Mouse (Mus musculus): ENCODE measurements around the gene Evi2.
A peak's percentile ranks its signal among the peaks of the same experiment; 100 is the strongest.

Evi2 gene

DNA sequence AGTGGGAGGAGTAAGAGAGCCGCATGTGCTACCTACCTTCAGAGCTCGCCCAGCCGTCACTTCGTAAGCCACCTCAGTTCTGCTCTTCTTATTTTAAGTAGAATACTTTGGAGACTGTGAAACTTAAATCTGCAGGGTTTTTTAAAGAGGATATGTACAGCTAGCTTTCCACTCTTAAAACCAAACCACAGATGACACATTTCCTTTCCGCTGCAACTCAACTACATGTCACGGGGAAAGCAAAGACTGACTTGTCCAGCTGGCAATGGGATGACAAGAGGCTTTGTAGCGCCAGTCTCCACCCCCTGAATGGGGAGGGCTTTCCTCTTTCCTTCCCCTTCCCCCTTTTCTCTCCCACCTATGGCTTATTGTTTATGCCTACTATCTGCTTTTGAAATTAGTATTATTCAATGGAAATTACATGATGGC lies at the start of gene Evi2, which contains the start of gene Evi2a:
Gene Evi2 (minus strand): TSS at position 257 of the 429 bp plus-strand sequence.
Gene Evi2a (minus strand): TSS at position 277 of the 429 bp plus-strand sequence.
- DNase-seq (ENCODE audit: low read depth, low spot score): no peak

DNA sequence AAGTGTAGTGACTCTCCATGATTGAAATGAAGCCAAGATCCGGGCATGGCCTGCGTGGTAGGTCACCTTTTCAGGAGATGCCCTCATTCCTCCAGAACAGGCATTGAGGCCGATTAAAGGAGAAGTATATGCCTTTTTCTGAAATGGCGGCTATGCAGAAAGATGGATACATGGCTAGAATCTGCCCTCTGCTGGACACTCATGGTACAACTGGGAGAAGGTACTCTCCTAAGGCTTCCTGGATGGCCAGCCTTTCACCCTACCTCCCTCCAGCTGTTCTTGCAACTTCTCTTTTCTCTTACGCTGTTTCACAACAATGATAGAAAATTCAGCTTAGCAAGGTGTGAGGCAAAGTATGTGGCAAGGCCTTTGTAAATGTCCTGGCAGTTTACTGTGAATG lies 47.4 kb upstream of the Evi2 start:
- peak; percentile 63 for DNase-seq (ENCODE audit: low read depth, low spot score)

DNA sequence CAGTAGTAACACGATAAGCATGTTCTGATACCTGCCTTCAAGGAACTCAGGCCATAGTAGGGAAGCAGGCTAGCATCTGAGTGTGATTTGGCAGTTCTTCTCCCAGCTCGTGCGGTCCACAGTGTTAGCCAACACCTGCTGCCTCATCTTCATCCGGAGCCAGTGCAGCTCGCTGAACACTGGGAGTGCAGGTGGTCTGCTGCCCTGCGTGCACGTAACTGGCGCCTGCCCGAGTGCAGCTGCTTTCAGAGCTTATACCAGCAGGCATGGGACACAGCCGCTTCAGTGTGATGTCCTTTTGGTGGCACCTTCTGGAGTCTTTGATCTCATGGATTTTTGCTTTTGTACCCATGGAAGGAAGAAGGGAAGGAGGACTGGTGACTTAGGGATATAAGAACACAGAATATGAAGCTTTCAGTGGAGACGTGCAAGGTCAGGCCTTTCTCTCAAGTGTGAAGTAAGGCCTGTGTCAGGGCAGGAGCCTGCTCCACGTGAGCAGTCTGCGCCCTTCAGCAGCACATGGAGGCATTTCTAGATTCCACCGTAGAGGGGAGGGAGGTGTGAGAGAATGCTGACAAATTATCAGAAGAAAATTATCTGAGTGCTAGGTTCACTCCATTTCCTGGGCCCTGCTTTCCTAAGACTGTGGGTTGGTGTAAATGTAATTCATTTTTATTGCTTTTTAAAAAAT lies 45.1 kb upstream of the Evi2 start:
- DNase-seq (ENCODE audit: low read depth, low spot score): no peak

DNA sequence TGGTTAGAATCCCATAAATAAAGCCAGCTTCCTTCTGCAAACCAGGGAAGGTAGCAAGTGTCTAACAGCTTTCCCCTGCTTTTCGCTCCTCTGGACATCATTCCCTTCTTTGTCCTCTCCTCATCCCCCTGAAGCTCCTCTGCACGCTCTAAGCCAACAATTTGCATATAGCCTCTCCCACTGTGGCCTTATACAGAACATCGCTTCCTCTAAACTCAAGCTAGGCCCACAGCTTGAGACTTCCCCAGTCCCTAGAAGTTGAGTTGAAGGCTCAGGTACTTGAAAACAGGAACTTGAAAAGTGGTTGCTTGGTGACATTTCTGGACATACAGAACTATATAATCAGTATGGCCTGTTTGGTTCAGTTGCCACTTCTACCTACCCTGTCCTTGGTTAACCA lies 43.4 kb upstream of the Evi2 start:
- no peak for DNase-seq (ENCODE audit: low read depth, low spot score)

DNA sequence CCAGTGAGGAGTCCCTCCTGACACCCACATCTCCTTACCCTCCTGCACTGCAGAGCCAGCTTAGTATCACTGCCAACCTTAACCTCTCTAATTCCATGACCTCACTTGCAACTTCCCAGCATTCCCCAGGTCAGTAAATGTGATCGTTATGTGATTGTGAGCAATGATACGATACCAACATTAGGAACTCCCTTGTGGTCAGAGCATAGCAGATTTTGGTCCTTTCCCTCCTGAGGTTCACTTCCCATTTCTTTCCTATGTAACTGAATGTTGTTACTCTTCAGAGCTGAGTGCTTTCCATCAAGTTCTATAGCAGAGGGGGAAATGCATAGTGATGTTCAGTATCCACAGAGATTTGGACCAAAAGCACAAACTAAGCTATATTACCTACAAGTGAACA lies 39.9 kb upstream of the Evi2 start:
- no peak for DNase-seq (ENCODE audit: low read depth, low spot score)

DNA sequence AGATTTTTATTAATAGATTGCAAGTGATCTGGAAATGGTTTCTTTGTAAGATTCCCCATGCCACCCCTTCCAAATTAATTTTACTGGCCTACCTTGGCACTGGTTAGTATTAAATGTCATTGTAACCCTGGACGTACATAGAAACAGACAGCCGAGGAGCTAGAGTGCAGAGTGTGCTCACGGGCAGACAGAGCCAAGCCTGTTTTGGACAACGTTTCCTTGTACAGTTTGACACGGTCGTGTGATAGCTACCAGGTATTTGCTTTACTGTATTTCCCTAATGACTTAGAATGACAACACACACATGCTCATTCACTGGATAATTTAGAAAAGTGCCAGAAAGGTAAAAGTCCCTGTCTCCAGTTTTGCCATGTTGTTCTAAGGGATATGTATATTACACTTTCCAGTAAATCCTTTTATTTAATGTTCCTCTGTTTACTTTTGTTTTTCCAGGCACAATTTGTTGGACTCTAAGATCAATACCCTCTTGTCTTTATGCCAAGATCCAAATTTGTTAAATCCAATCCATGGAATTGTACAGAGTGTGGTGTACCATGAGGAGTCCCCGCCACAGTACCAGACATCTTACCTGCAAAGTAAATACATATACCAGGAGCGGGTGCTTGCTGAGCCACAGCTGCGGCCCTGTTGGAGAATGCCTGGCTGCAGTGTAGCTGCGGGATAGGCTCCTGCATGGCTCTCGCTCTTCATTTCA lies 38.0 kb upstream of the Evi2 start:
- DNase-seq (ENCODE audit: low read depth, low spot score): no peak

DNA sequence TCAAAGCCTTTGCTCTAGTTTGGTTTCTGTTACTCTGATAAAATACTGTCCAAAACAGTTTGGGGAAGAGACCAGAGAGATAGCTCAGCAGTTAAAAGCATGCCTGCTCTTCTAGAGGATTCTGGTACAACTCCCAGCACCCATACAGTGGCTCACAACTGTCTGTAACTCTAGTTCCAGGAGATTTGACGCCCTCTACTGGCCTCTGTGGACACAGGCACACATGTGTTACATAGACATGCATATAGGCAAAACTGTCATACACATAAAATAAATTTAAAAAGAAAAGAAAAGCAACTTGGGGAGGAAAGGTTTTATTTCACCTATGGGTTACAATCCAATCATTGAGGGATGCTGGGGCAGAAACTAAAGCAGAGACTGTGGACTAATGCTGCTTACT lies 36.6 kb upstream of the Evi2 start:
- DNase-seq (ENCODE audit: low read depth, low spot score): no peak

DNA sequence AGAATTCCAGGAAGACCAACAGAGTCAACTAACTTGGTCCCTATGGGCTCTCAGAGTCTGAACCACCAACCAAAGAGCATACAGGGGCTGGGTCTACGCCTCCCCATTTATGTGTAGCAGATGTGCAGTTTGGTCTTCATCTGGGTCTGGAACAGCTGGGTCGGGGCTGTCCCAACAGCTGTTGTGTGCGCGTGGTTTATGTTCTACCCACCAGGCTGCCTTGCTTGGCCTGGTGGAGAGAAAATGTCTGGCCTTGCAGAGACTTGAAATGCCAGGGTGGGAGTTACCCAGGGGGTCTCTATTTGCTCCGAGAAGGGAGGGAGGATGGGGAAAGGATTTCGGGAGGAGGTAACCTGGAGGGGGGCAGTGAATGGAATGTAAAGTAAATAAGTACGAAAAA lies 33.1 kb upstream of the Evi2 start:
- DNase-seq (ENCODE audit: low read depth, low spot score): no peak

DNA sequence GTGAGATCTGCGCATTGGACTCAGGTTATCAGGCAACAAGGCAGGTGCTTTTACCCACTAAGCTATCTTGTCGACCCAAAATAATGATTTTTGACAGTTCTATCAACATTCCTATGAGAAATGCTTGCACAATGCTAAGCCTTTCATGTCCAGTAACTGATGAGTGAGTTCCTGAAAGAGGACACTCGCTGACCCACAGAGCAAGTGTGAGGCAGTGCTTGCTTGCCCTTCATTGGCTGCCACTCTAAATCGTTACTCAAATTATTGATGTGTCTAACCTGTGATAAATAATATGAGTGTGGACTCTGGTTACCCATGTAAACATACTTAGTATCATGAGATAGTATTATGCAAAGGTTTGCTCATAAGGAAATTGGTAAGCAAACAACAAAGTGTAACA lies 30.1 kb upstream of the Evi2 start:
- DNase-seq (ENCODE audit: low read depth, low spot score): no peak

DNA sequence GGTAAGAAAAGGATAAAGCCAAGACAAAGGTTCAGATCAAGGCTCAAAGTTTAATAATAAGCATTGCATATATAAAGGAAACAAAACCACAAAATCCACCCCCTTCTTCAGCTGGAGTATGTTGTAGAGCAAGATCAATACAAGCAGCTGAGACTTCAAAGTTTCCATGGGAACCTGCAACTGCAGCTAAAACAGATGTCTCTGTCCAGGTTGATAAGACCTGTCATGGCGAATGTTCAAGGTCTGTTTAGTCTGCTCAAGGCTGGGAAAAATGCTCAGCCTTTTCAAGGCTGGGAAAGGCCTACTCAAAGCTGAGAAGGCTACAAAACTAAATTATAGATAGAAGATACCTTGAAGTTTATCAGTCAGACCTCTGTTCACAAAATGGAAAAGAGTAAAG lies 22.2 kb upstream of the Evi2 start:
- DNase-seq (ENCODE audit: low read depth, low spot score): no peak

DNA sequence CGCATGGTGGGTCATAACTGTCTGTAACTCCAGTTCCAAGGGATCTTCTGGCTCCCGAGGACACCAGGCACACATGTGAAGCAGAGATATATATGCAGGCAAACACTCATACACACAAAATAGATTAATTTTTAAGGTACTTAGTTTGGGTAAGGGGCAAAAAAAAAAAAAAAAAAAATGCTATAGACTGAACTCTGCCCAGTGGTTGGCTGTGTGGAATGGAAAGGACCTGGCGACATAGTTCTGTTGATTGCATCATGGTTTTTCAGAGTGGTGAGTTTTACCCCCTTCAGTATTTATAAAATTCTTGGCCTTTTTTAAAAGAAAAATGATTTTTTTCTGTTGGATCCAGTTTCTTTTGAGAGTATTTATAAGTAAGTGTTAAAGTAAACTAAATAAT lies 5.9 kb upstream of the Evi2 start:
- no peak for DNase-seq (ENCODE audit: low read depth, low spot score)

DNA sequence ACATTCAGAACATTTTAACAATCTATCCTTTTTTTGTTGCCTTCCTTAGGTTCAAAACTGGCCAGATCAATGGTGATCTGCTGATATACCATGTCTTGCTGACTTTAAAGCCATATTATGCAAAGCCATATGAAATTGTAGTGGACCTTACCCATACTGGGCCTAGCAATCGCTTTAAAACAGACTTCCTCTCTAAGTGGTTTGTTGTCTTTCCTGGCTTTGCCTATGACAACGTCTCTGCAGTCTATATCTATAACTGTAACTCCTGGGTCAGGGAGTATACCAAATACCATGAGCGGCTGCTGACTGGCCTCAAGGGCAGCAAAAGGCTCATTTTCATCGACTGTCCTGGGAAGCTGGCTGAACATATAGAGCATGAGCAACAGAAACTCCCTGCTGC lies 5.2 kb upstream of the Evi2 start:
- DNase-seq (ENCODE audit: low read depth, low spot score): no peak

DNA sequence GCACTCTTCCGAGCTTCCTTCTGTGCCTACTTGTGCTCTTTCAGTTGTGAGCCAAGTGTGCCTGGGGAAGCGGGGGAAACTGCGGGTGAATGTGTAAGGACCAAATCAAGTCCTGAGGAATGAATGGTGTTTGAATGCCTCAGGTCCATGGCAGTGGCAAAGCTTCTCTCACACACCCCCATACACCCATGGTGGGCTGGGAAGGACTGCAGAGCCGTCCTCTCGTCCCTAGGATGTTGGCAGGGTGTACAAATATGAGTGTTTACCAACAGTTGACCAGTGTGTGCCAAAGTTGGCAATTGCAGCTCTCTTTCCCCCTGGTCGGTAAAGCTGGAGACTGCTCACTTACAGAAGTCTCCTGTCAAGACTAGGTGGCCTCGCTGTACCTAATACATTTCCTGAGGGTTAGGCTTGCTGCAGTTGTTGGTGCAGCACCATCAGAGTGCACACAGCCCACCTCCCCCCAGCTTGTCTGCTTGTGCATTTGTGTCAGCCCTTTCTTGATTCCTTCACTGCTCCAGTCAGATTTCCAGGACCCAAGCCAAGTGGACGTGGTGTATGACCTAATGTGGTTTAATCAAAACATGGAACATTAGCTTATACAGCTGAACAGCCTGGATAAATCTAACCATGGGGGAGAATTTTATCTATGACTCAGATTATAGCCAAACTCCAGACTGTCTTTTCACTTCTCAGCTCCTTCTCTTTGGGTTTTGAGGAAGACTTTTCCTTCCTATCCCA lies 3.7 kb upstream of the Evi2 start:
- DNase-seq (ENCODE audit: low read depth, low spot score): no peak

DNA sequence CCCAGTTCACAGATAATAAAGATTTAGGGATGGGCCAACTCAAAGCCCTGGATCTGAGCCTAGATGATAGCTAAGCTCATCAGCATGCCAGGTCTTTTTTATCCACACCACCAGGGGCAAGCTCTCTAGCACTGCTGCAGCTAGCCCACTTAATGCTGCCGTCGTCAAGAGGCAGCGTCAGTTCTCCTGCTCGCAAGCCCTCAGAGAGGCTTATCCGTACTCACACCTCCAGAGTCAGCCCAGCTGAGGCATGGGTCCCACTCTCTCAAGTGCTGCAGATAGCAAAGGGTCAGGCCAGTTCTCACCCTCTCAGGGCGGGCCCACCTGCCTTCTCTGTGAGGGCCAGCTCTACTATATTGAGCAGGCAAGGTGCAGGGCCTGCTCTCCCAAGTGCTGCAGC lies 2.9 kb upstream of the Evi2 start:
- DNase-seq (ENCODE audit: low read depth, low spot score): no peak

DNA sequence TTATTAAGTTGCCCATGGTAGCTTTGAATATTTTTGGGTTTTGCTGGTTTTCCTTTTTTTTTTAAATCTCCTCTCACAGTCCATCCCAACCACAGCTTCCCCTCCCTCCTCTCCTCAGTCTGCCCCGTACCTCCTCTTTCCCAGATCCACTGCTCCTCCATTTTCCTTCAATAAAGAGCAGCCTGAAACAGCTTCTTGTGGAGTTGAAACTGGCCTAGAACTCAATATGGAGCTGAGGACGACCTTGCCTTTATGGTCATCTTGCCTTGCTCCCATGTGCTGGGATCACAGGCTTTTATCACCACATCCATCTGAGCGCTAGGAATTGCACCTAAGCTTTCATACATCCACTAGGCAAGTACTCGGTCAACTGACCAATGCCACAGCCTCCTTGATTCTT lies 1.1 kb upstream of the Evi2 start:
- DNase-seq (ENCODE audit: low read depth, low spot score): no peak

DNA sequence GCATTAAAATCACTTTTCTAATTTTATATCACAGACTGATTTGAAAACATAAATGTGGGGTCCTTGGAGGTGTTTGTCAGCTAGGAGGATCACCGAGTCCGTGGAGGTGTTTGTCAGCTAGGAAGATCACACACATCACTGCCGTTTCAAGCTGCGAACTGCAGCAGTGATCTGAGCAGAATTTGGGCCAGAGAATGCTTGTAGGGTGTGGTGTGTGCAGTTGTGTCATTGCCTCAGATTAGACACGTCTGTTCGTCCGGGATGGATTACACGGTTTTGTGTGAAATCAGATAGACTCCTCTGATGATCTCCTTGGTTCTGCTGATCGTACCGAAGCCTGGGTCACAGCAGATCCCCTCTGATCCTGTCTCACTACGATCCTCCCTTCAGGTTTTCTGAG lies 385 bp upstream of the Evi2 start:
- no peak for DNase-seq (ENCODE audit: low read depth, low spot score)

DNA sequence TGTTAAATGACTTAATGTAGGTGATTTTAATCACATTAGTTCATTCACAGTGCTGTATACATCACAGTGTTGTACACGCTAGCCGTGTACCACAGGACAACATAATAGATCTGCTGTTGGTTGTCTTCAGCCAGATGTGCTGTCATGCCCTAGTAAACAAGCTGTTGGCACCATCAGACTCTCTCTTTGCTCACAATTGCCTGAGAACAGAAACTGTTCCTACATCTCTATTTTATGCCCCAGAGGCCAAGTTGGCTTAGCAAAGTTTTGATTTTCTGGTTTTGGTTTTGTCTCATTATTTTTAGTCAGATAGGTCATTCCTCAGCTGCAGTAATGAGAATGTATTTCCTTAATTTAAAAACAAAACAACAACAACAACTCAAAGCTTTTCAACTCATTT lies 653 bp downstream of the Evi2 start:
- no peak for DNase-seq (ENCODE audit: low read depth, low spot score)

DNA sequence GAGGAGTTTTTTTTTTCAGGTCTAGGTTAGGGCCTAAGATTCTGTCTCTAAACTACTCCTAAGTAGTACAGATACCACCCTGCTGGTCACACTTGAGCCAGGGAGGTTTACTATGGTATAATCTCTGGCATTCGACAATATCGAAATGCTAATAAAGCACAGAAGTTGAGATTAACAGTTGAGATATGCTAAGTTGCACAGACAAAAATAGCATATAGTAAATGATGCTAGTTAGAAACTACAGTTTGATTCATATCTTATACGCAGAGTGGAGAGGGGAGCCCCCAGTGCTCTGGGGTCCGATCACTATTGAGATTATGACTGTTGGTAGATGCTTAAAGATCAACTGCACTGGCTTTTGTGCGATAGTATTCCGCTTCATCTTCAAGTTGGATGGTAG lies 1.2 kb downstream of the Evi2 start:
- no peak for DNase-seq (ENCODE audit: low read depth, low spot score)

DNA sequence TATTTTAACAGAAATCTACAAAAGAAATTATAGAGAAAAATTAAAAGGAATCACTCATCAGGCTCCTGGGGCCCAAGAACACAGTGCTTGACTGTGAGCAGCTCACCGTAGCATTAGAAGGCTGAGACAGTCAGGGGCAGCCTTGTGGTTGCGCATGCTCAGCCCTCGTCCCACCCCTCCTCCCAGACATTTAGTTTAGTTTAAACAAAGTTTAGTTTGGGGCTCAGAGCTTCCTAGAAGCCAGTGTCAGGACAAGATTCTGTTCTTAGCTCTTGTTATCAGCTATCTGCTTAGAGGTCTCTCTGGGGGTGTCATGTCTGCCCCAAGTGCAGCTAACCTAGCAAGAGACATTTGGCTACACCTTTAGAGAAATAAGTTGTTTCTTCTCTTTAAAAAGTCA lies 1.8 kb downstream of the Evi2 start:
- DNase-seq (ENCODE audit: low read depth, low spot score): no peak

DNA sequence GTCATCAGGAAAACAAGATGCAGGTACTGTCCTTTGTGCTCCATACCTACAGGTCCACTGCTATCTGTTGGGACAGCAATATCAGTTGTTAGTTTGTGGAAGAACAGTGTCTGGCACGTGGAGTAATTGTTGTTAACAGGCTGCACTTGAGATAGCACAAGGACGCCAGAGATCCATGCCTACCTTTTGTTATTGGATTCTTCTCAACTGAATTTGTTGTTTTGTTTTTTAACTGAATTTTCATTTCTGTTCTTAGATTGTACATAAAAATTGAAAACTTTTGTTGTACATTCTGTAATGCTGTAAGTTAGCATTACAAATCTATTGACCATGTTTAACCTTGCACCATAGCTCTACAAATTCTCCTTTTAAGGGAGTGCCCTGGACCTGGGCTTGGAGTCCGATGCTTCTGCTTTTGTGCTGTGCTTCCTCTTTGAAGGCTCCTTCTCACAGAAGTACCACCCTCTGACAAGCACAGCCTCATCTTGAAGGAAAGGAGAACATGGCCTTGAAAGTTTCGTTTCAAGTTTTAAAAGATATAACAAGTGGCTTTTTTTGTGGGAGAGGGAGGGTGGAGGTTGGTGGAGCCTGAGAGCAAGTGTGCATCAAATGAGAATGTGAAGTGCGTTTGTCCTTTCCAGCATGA lies 2.5 kb downstream of the Evi2 start:
- DNase-seq (ENCODE audit: low read depth, low spot score): no peak

DNA sequence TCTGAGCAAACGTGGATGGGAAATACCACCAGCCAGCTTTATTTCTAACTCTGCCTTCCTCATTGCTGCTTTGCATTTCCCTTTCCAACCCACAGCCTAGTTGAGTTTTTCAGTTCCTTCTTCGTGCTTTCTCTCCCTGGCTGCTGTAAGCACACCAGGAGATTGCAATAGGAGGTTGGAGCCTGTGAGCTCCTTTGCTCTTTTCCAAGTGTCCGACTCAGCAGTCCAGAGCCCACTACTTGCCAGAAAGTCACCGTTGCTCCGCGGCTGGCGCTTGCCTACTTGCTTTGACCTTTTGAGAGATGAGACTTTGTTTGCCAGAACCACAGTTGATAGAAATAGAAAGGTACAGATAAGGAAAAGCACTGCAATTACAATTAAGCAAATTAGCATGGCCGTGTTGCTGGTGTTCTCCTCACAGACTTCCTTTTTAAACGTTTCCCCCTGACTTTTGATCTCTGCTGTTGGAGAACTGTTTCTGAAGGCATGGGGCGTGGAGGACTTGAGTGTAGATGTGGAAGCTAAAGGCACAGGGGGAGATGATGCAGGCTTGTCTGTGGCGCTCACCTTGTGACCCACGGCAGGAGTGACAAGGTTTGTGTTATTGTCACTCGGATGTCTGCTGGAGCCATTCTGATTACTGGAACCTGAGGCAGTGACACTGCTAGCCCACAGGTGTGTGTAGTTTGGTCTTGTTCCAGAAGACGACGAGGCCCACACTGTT lies 3.2 kb downstream of the Evi2 start:
- no peak for DNase-seq (ENCODE audit: low read depth, low spot score)

DNA sequence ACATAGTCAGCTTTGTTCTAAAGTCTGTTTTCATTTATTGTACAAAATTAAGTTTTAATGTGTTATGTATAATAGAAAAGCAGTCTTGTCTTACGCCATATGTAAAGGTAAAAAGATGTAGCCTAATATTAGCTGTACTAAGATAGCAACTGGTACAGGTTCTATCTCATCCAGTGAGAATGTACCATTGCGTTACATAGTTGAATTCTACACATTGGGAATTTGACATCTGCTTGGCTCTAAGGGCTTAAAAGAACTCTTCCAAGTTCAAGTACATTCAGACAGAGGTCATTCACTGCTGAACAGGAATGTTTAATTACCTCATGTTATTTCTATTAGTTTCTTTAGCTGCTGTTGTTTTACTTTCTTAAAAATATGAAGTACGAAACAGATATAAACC lies 3.8 kb downstream of the Evi2 start:
- no peak for DNase-seq (ENCODE audit: low read depth, low spot score)

All from forelimb bud, embryonic 11.5 days (tissue).